Mouse (Mus musculus) lung, postnatal 0 days (tissue): ENCODE data around the gene Hnrnpa3.

Experiments
- CTCF ChIP-seq: IDR thresholded peaks from 2 replicates; pipeline ENCODE4 v1.5.1; 2016; ENCODE audit warnings: antibody characterized with exemption, mild to moderate bottlenecking
- EP300 ChIP-seq: IDR thresholded peaks from 2 replicates; pipeline ENCODE4 v1.6.1; 2016; ENCODE audit warnings: antibody characterized with exemption, mild to moderate bottlenecking, control low read depth

DNA sequence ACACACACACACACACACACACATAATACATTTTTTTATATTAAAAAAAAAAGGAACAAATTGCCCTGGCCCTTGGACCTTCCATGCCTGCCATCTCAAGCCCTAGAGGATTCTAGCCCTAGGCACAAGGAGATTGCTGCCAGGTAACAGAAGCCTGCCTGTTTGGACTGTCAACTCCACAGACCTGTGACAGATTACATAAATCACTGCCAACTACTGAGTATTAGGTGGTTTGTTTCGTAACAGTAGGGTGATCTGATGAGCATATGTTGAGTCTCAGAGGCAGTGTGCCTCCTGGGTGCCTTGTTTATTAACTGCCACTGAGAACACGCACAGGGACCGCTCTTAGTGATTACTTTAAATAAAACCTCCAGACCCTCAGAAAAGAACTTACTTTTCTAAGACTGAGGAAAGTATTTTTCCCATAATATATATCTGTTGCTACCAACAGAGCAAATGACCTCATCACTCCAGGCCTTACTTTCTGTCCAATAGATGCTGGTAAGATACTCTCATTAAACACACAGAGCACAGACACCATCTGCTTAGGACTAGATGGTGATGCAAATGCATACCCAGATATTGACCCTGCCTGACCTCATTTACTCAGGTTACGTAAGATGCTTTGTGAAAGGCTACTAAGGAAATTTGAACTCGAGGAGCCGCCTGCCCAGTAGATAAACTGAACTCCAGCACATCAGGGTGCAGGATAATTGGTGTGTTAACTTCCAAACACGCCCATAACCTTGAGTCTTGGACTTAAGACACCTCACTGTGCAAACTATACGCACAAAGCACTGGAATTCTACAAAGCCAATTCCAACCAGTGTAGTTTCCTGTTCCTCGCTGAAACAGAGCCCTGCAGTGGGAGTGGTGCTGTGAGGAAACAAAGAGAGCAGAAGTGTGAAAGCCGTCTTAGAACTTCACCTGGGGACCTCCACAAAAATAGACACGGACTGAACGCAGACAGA lies 57.3 kb downstream of the Hnrnpa3 start:
- TF ChIP-seq CTCF (no peak), EP300 (no peak)
